Mouse (Mus musculus) liver, postnatal 0 days (tissue): ENCODE data around the gene Kl. TPM values are rescaled to one million over a fixed set of nuclear protein-coding genes. Genes with fewer than 3 reads are reported as not detected.

Experiments used
- ATAC-seq: fragments of 200-750 bp; cut with Nextera tagmentation; 2 replicates; pipeline ENCODE4 v1.8.0; 2017; ENCODE audit warnings: mild to moderate bottlenecking, moderate library complexity
- DNase-seq: peaks from one replicate; pipeline ENCODE4 v3.0.0-alpha.2; 2016
- H3K27ac ChIP-seq: fragments of 300-500 bp; sonication (generic); 2 replicates; pipeline ENCODE4 v1.5.1; 2014; ENCODE audit warnings: antibody characterized with exemption, moderate library complexity, mild to moderate bottlenecking, low read depth
- H3K27me3 ChIP-seq: fragments of 300-500 bp; sonication (generic); 2 replicates; pipeline ENCODE4 v1.6.1; 2014; ENCODE audit warnings: low read length, control low read depth, mixed read lengths; ENCODE audit not compliant: insufficient read depth
- H3K36me3 ChIP-seq: fragments of 300-500 bp; sonication (generic); replicated peaks from 2 replicates; pipeline ENCODE4 v1.6.1; 2014; ENCODE audit warnings: mild to moderate bottlenecking, control low read depth, low read length, moderate library complexity, mixed read lengths; ENCODE audit not compliant: insufficient read depth
- H3K4me1 ChIP-seq: fragments of 300-500 bp; sonication (generic); 2 replicates; pipeline ENCODE4 v1.6.1; 2014; ENCODE audit warnings: antibody characterized with exemption, mild to moderate bottlenecking, control low read depth; ENCODE audit not compliant: insufficient read depth
- H3K4me2 ChIP-seq: fragments of 300-500 bp; sonication (generic); 2 replicates; pipeline ENCODE4 v1.6.1; 2014; ENCODE audit warnings: low read depth, mild to moderate bottlenecking, low read length, moderate library complexity, mixed read lengths
- H3K4me3 ChIP-seq: fragments of 300-500 bp; sonication (generic); 2 replicates; pipeline ENCODE4 v1.5.1; 2014; ENCODE audit warnings: low read depth, low read length
- H3K9ac ChIP-seq: fragments of 300-500 bp; sonication (generic); replicated peaks from 2 replicates; pipeline ENCODE4 v1.6.1; 2014; ENCODE audit warnings: mild to moderate bottlenecking, moderate library complexity
- H3K9me3 ChIP-seq: fragments of 300-500 bp; sonication (generic); 2 replicates; pipeline ENCODE4 v1.6.1; 2016; ENCODE audit warnings: mild to moderate bottlenecking, control low read depth, low read length, mixed read lengths
- CTCF ChIP-seq: sonication (generic); IDR thresholded peaks from 2 replicates; pipeline ENCODE4 v1.5.1; 2016; ENCODE audit warnings: antibody characterized with exemption, low read depth
- EP300 ChIP-seq: IDR thresholded peaks from 2 replicates; pipeline ENCODE4 v1.6.1; 2016; ENCODE audit warnings: antibody characterized with exemption, low read depth, mild to moderate bottlenecking
- WGBS: fragments of 180-500 bp; shearing (Covaris S2); extraction: QIAGEN DNeasy Blood & Tissue Kit; methylation state at CpG from one replicate; pipeline ENCODE4 v1.1.7; 2014; ENCODE audit not compliant: insufficient replicate concordance; 5-methylcytosine and 5-hydroxymethylcytosine counted together
- polyA plus RNA-seq: library from polyadenylated mRNA; unstranded; fragments of >200 nt; fragmentation: Nextera tagmentation; extraction: Ambion mirVana; gene quantifications from 2 replicates; pipeline ENCODE4 v1.2.1, GENCODE M21; 2015

Kl gene
- polyA plus RNA-seq, 1 experiment from 2014 or later: 0.08 TPM

DNA sequence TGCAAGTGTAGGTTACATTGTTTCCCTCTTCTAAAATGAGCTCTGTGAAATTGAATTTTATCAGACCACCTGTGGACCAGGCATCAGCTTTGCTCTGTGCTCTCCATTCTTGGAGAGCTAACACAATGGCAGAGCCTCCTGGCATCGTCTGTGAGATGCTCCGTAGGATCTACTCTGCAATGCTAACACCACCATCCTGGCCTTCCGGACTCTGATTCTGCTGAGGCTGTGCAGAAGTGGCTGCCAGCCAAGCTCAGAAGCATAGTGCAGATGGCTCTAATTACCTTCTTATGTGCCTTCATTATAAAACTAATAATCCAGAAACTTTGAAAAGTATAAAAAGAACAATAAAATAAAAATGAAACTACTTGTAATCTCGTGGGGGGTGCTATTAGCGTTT, 16.2 kb upstream of the Kl start:
- H3K9me3 ChIP-seq: no peaks in the 10 kb centered on the region
- no peak overlapping the region for H3K4me2 ChIP-seq
- DNase-seq (no peak), ATAC-seq (no peak)
- TF ChIP-seq CTCF: no peak
- TF ChIP-seq EP300: no peak
- 62% methylated on average over 5 of the region's 5 CpGs for WGBS
- no peak overlapping the region for H3K4me3 ChIP-seq
- H3K9ac ChIP-seq: no peak overlapping the region
- no peak overlapping the region for H3K27ac ChIP-seq
- no peaks in the 10 kb centered on the region for H3K36me3 ChIP-seq
- H3K27me3 ChIP-seq: no peaks in the 10 kb centered on the region
- H3K4me1 ChIP-seq: no peaks in the 10 kb centered on the region; the same call in 1 of the 2 replicates

DNA sequence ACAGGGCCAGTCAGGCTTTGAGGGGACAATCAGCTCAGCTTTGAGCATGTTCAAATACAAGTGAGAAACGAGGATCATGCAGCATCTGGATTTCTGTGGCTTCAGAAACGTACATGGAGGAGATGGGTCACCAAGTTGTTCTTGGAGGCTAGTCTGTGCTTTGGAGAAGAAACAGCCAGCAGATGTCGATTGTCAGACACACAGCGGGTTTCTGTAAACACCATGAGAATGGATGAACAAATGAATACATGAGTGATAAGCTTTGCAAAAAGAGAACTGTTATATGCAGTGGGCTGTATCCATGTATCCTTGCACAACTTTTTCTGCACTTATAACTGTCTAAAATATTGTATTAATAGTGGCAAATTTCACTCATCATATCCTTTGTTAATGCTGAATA, 15.6 kb upstream of the Kl start:
- no peak for DNase-seq
- Histone ChIP-seq H3K4me1 (no peaks in the 10 kb centered on the region; the same call in 1 of the 2 replicates), H3K4me2 (no peak overlapping the region), H3K4me3 (no peak overlapping the region), H3K27me3 (no peaks in the 10 kb centered on the region), H3K27ac (no peak overlapping the region), H3K36me3 (no peaks in the 10 kb centered on the region), H3K9me3 (no peaks in the 10 kb centered on the region), H3K9ac (no peak overlapping the region)
- no peak for ATAC-seq
- 71% methylated on average over 4 of the region's 4 CpGs for WGBS
- TF ChIP-seq CTCF: no peak
- TF ChIP-seq EP300: no peak

- TF ChIP-seq CTCF (no peak), EP300 (no peak)
- Histone ChIP-seq H3K4me1 (no peaks in the 10 kb centered on the region; the same call in 1 of the 2 replicates), H3K36me3 (no peaks in the 10 kb centered on the region), H3K27ac (no peak overlapping the region), H3K4me2 (no peak overlapping the region), H3K9ac (no peak overlapping the region), H3K9me3 (no peaks in the 10 kb centered on the region), H3K27me3 (no peaks in the 10 kb centered on the region), H3K4me3 (no peak overlapping the region)
- ATAC-seq (no peak), DNase-seq (no peak)
- WGBS: 66% methylated on average over 2 of the region's 2 CpGs
Measured at GRCm38 (mm10) chr5:150937501-150937900, 14.9 kb upstream of the Kl start.

DNA sequence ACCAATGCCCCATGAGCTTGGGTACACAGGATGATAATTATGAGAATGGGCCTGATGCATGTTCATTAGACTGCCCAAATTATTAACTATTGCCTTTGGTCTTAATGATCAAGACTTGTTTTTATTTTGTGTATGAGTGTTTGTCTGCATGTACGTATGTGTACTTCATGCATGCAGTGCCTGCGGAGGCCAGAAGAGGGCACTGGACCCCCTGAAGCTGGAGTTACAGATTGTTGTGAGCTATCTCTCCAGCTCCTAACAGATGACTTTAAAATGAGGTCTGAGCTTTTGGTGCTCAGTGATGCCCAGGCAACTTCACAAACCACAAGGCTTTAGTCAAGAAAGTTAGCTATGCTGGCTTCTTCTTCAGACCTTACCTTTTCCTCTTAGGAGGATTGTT, 6.8 kb upstream of the Kl start:
- TF ChIP-seq EP300 (no peak), CTCF (peak; percentile 23; the same call in 1 of the 2 replicates)
- H3K27me3 ChIP-seq: peaks cover 3% of the 10 kb centered on the region; the same call in 1 of the 2 replicates
- H3K4me3 ChIP-seq: no peak overlapping the region
- no peak overlapping the region for H3K4me2 ChIP-seq
- H3K9me3 ChIP-seq: peaks cover 5% of the 10 kb centered on the region; the same call in 1 of the 2 replicates
- DNase-seq: no peak
- 82% methylated on average over 2 of the region's 2 CpGs for WGBS
- no peak for ATAC-seq
- no peak overlapping the region for H3K9ac ChIP-seq
- no peak overlapping the region for H3K27ac ChIP-seq
- no peaks in the 10 kb centered on the region for H3K4me1 ChIP-seq
- no peaks in the 10 kb centered on the region for H3K36me3 ChIP-seq

DNA sequence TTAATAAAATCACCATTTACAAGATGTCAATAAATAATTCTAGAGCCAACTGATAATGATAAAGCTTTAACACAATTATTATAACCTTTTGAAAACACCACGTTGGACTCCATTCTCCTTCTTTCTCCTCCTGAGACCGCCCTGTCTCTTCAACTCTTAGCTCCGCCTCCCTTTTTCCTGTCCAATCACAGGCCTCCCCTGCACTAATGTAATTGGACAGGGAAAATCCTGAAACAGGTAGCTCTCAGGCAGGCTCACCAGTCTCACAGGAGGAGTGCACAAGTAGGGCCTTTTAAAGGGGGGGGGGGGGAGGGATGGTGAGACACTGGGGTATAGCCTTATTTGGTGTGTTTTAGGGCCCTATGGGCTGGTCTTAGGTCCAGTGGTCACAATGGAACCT, 3.3 kb upstream of the Kl start:
- Histone ChIP-seq H3K9me3 (peaks cover 5% of the 10 kb centered on the region; the same call in 1 of the 2 replicates), H3K27ac (no peak overlapping the region), H3K4me2 (no peak overlapping the region), H3K36me3 (no peaks in the 10 kb centered on the region), H3K4me3 (no peak overlapping the region), H3K4me1 (no peaks in the 10 kb centered on the region; the same call in 1 of the 2 replicates), H3K9ac (no peak overlapping the region), H3K27me3 (peaks cover 30% of the 10 kb centered on the region)
- no peak for ATAC-seq
- no peak for DNase-seq
- 80% methylated on average over 3 of the region's 3 CpGs for WGBS
- TF ChIP-seq EP300: no peak
- TF ChIP-seq CTCF: no peak

GRCm38 (mm10) chr5:150951325-150951724, 1.1 kb upstream of the Kl start:
- H3K27me3 ChIP-seq: peaks cover 30% of the 10 kb centered on the region
- WGBS: 78% methylated on average over 7 of the region's 7 CpGs
- H3K9me3 ChIP-seq: no peaks in the 10 kb centered on the region
- no peak for TF ChIP-seq CTCF
- no peak for TF ChIP-seq EP300
- ATAC-seq (no peak), DNase-seq (no peak)
- no peak overlapping the region for H3K27ac ChIP-seq
- H3K4me2 ChIP-seq: no peak overlapping the region
- no peaks in the 10 kb centered on the region; the same call in 1 of the 2 replicates for H3K4me1 ChIP-seq
- H3K4me3 ChIP-seq: no peak overlapping the region
- H3K36me3 ChIP-seq: no peaks in the 10 kb centered on the region
- H3K9ac ChIP-seq: no peak overlapping the region
